Mouse (Mus musculus): ENCODE measurements around the gene Dvl1. TPM values are rescaled to one million over a fixed set of nuclear protein-coding genes. Genes with fewer than 3 reads are reported as not detected.

Gene Dvl1
- total and polyA plus RNA-seq, 3 experiments, result 23.9 to 55.1 (median 25.8) TPM

- peak overlapping the region; percentile 71; the same call in 1 of the 2 replicates for H3K9ac ChIP-seq (ENCODE audit: insufficient read depth, low read depth)
- H3K27me3 ChIP-seq (replicated peaks), result no peaks in the 10 kb centered on the region
- peaks cover 18 to 28% of the 10 kb centered on the region in 2 experiments for H3K4me1 ChIP-seq (ENCODE audit: control insufficient read depth in 1 of 2, insufficient read depth in 2 of 2)
- TF ChIP-seq CTCF (conservative IDR thresholded peaks at IDR 0.05 in 1 of 2, IDR thresholded peaks at IDR 0.05 in 1 of 2; ENCODE audit: low read depth in 2 of 2, low read length in 2 of 2) (peak in 1 of 2 experiments; percentile 53; a peak in 2 of 4 replicates), CHD2 (IDR thresholded peaks at IDR 0.05; ENCODE audit: low read length) (no peak), MAZ (IDR thresholded peaks at IDR 0.05; ENCODE audit: low read depth, low read length) (0 out of 2 replicates have a peak, but pooled peaks have one; percentile 23), SMC3 (IDR thresholded peaks at IDR 0.05; ENCODE audit: low read depth, low read length) (peak; percentile 23)
- H3K27ac ChIP-seq (ENCODE audit: insufficient read depth, low read depth), result no peak overlapping the region
- H3K79me2 ChIP-seq (replicated peaks; ENCODE audit: control insufficient read depth, extremely low read depth, insufficient read depth, poor library complexity, severe bottlenecking), result no peaks in the 10 kb centered on the region
- no peak for DNase-seq (ENCODE audit: extremely low read depth)
- peak overlapping the region; percentile 90 for H3K4me2 ChIP-seq (ENCODE audit: insufficient read depth, low read depth, poor library complexity, severe bottlenecking)
- peak overlapping the region in 1 of 3 experiments; percentile 76 for H3K4me3 ChIP-seq (replicated peaks in 1 of 3; ENCODE audit: low read depth in 2 of 3, low read length in 2 of 3, poor library complexity in 1 of 3)
- in situ Hi-C loops (cut with MboI; ENCODE audit: low pct_ligation_motif_present, low pct_unique_long_range_greater_than_20kb, low sequenced_read_pairs), result no loop called here
- H3K36me3 ChIP-seq (replicated peaks in 1 of 2; ENCODE audit: control insufficient read depth in 1 of 2, insufficient read depth in 1 of 2, low read length in 1 of 2), result peaks cover 17 to 23% of the 10 kb centered on the region in 2 experiments
- peaks cover 3% of the 10 kb centered on the region for H3K9me3 ChIP-seq (replicated peaks; ENCODE audit: low read length)
- dilution Hi-C loops (cut with MboI; ENCODE audit: extremely low pct_ligation_motif_present, extremely low pct_unique_long_range_greater_than_20kb, low sequenced_read_pairs), result no loop called here
Measured at GRCm38 (mm10) chr4:155841003-155841454, 6.2 kb upstream of the Dvl1 start.

- no peaks in the 10 kb centered on the region for H3K27me3 ChIP-seq (replicated peaks)
- DNase-seq (ENCODE audit: extremely low read depth), result no peak
- peaks cover 17 to 23% of the 10 kb centered on the region in 2 experiments for H3K36me3 ChIP-seq (replicated peaks in 1 of 2; ENCODE audit: control insufficient read depth in 1 of 2, insufficient read depth in 1 of 2, low read length in 1 of 2)
- in situ Hi-C loops (cut with MboI; ENCODE audit: low pct_ligation_motif_present, low pct_unique_long_range_greater_than_20kb, low sequenced_read_pairs), result no loop called here
- no peak overlapping the region for H3K4me2 ChIP-seq (ENCODE audit: insufficient read depth, low read depth, poor library complexity, severe bottlenecking)
- TF ChIP-seq POLR2A (IDR thresholded peaks at IDR 0.05; ENCODE audit: low read depth, low read length) (no peak), JUN (IDR thresholded peaks at IDR 0.05; ENCODE audit: insufficient read depth, low read depth, low read length) (no peak), MYC (IDR thresholded peaks at IDR 0.05; ENCODE audit: low read depth, low read length) (no peak)
- no peak overlapping the region for H3K4me3 ChIP-seq (replicated peaks in 1 of 3; ENCODE audit: low read depth in 2 of 3, low read length in 2 of 3, poor library complexity in 1 of 3)
- no peak overlapping the region for H3K9ac ChIP-seq (ENCODE audit: insufficient read depth, low read depth)
- H3K79me2 ChIP-seq (replicated peaks; ENCODE audit: control insufficient read depth, extremely low read depth, insufficient read depth, poor library complexity, severe bottlenecking), result no peaks in the 10 kb centered on the region
- H3K27ac ChIP-seq (ENCODE audit: insufficient read depth, low read depth), result no peak overlapping the region
- H3K9me3 ChIP-seq (replicated peaks; ENCODE audit: low read length), result peaks cover 3% of the 10 kb centered on the region
- H3K4me1 ChIP-seq (ENCODE audit: control insufficient read depth in 1 of 2, insufficient read depth in 2 of 2), result peaks cover 18 to 32% of the 10 kb centered on the region in 2 experiments
- dilution Hi-C loops (cut with MboI; ENCODE audit: extremely low pct_ligation_motif_present, extremely low pct_unique_long_range_greater_than_20kb, low sequenced_read_pairs), result no loop called here
Measured at GRCm38 (mm10) chr4:155841651-155842270, 5.4 kb upstream of the Dvl1 start.

GRCm38 (mm10) chr4:155843231-155843630 lies 4.0 kb upstream of the Dvl1 start:
- no peak overlapping the region for H3K27ac ChIP-seq (ENCODE audit: insufficient read depth, low read depth)
- DNase-seq (ENCODE audit: extremely low read depth), result no peak
- peaks cover 18 to 31% of the 10 kb centered on the region in 2 experiments for H3K4me1 ChIP-seq (ENCODE audit: control insufficient read depth in 1 of 2, insufficient read depth in 2 of 2)
- H3K4me2 ChIP-seq (ENCODE audit: insufficient read depth, low read depth, poor library complexity, severe bottlenecking), result no peak overlapping the region
- in situ Hi-C loops (cut with MboI; ENCODE audit: low pct_ligation_motif_present, low pct_unique_long_range_greater_than_20kb, low sequenced_read_pairs) (no loop called here), dilution Hi-C loops (cut with MboI; ENCODE audit: extremely low pct_ligation_motif_present, extremely low pct_unique_long_range_greater_than_20kb, low sequenced_read_pairs) (no loop called here)
- H3K4me3 ChIP-seq (replicated peaks in 1 of 3; ENCODE audit: low read depth in 2 of 3, low read length in 2 of 3, poor library complexity in 1 of 3), result no peak overlapping the region
- H3K27me3 ChIP-seq (replicated peaks), result no peaks in the 10 kb centered on the region
- H3K79me2 ChIP-seq (replicated peaks; ENCODE audit: control insufficient read depth, extremely low read depth, insufficient read depth, poor library complexity, severe bottlenecking), result no peaks in the 10 kb centered on the region
- peaks cover 3% of the 10 kb centered on the region for H3K9me3 ChIP-seq (replicated peaks; ENCODE audit: low read length)
- H3K9ac ChIP-seq (ENCODE audit: insufficient read depth, low read depth), result no peak overlapping the region
- TF ChIP-seq NRF1 (IDR thresholded peaks at IDR 0.05; ENCODE audit: low read depth, low read length) (no peak), ETS1 (conservative IDR thresholded peaks at IDR 0.05; ENCODE audit: low read depth, low read length) (no peak), MEF2A (IDR thresholded peaks at IDR 0.05; ENCODE audit: borderline replicate concordance, low read depth, low read length) (no peak), ELF1 (IDR thresholded peaks at IDR 0.05; ENCODE audit: low read depth, low read length) (no peak), EP300 (IDR thresholded peaks at IDR 0.05; ENCODE audit: low read length) (no peak), IRF4 (IDR thresholded peaks at IDR 0.05; ENCODE audit: low read depth, low read length) (no peak), POLR2AphosphoS2 (IDR thresholded peaks at IDR 0.05; ENCODE audit: low read depth, low read length) (no peak), JUND (conservative IDR thresholded peaks at IDR 0.05; ENCODE audit: low read depth, low read length) (no peak), RCOR1 (conservative IDR thresholded peaks at IDR 0.05; ENCODE audit: low read depth, low read length) (no peak)
- H3K36me3 ChIP-seq (replicated peaks in 1 of 2; ENCODE audit: control insufficient read depth in 1 of 2, insufficient read depth in 1 of 2, low read length in 1 of 2), result peaks cover 17 to 23% of the 10 kb centered on the region in 2 experiments

Data from CH12.LX (cell line).